Mouse (Mus musculus): Measurements from ENCODE around the gene Tex2.
"Not testable (repeated sequence)": the region's sequence is repeated elsewhere in the genome, so short reads cannot be mapped to it uniquely, and the experiment has no call there.

Gene Tex2

DNA sequence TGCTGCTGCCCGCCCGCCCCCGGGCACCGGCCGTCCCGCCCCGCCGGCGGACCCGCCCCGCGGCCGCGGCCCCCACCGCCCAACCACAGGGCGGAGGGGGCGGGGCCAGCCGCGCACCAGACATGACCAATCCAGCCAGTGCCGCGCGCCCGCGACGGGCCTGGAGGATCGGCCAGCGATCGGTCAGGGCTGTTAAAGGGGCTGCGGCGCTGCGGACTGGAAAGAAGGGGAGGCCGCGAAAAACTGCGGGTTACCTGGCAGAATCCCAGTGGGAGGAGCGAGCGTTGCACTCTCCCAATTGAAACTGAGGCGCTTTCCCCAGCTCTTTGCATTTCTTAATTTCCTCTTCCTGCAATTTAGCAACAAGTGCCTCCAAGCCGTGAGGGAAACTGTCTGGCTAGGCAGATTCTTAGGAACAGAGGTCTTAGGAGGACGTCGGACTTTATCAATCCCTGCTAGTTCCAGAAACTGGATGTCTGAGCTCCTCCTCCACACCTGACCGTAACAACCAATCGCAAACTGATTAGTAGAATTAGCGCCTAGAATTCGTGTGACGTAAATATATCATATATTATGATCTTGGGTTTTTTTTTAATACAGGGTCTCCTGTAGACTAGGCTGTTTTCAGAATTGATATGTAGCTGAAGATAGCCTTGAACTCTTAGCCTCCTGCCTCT is at the start of gene Tex2:
TSS of gene Tex2 (minus strand) at position 463 of the 677 bp plus-strand sequence.
- DNase-seq (ENCODE audit: low read depth, low spot score): peak; percentile 97

DNA sequence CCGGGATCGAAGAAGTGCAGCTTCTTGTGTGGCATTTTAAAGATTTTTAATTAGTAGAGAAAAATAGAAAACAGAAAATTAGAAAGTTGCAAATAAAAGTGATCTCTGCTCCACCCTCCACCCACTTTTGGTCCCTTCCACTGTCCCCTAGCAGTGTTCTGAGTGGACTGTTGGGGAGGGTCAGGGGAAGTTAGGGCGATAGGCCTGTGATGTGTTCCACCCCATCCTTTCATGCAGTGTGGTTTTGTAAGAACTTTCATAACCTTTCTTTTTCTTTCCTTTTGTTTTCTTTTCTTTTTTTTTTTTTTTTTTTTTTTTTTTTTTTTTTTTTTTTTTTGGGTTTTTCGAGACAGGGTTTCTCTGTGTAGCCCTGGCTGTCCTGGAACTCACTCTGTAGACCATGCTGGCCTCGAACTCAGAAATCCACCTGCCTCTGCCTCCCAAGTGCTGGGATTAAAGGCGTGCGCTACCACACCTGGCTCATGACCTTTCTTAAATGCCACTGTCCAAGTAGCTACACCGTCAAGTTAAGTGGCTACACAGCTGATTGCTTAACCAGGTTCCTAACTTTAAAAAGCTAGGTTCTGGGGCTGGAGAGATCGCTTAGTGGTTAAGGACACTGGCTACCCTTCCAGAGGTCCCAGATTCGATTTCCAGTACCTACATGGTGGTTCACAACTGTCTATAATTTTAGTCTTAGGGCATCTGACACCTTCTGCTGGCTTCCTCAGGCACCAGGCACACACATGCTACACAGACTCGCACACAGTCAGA is 49.6 kb upstream of the Tex2 start:
- no peak for DNase-seq (ENCODE audit: low read depth, low spot score)

DNA sequence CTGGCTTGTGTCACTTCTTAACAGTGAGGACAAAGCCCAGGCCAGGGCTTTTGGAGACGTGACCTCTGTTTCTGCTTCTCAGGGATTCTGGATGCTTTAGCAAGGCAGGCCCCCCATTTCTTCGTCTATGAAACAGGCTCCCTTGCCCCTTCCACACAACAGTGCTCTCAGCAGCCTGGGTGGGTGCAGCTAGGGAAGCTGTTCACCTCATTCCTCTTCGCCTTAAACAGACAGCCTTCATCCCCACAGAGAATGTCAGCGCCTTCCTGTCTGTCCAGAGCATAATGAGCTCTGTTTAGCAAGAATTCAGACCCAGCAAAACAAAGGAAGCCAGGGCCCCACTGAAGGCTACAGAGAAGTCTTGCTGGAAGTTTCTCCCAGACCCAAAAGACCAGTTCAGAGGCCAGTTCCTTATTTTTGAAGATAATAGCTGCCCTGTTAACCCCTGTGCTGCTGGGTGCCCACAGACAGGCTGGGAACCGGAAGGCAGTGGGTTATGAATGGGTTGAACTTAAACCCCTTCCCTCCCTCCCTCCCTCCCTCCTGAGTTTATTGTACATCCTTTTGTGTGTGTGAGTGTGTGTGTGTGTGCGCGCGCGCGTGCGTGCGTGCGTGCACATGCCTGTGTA is 47.3 kb upstream of the Tex2 start:
- DNase-seq (ENCODE audit: low read depth, low spot score): peak; percentile 35

DNA sequence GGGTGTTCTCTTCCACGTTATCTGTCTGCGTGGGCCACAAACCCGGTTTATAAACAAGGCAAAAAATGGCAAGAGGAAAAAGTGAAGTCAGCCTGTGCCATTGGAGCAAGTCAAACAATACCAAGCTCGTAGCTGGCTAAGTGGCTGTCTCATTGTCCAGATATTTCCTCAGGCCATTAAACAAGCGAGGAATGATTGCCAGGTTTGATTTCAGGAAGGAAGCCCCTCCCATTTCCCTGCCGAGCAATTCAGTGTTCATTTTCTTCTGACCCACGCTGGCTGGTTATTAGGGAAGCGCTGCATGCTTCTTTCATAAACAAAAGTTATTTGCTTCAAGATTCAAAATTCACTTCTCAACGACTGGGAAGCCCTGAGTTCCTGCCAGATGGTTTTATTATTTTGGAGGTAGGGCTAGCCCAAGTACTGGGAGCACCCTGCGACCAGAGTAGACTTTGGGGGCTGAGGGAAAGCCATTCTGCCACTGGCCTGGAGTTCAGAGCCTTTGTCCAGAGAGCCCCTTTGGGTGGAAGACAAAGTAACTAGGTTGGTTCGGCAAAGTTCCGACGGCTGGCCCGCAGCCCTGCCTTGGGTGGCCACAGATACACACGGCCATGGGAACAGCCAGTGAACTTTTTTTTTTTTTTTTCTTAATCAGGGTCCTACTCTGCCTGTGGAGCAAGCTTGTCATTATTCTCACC is 46.5 kb upstream of the Tex2 start:
- DNase-seq (ENCODE audit: low read depth, low spot score): no peak

DNA sequence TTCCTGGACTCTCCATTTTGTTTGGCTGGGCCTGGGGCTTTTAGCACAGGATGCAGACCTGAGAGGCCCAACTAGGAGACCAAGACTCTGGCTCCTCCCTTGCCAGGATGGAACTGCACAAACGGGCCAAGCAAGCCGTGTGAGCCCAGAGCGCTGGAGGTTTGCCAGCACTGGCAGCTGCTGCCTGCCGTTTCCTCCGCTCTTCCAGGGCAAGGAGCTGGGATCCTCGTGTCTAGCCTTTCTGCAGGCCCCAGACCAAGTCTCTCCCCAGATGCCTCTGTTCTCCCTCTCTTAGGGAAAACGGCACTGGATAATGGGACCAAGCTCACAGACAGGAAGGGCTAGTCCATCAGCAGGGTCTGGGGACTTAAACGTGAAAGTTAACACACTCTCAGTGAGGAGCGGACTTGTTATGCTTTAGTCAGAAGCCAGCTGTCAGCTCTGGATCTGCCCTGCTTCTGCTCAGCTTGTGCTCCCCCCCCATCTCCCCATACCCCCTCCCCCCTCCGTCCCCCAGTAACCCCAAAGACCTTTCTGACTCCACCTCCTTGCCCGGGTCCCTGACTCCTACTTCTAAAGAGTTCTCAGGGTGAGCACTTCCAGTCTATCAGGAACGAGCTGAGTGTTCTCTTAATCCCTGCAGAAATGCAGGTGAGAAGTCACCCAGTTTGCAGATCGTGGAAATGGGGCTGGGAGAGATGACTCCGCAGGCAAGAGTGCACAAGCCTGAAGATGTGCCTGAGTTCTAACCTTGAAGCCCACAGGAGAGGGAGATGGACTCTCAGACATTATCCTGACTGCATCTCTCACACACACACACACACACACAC is 45.0 kb upstream of the Tex2 start:
- no peak for DNase-seq (ENCODE audit: low read depth, low spot score)

DNA sequence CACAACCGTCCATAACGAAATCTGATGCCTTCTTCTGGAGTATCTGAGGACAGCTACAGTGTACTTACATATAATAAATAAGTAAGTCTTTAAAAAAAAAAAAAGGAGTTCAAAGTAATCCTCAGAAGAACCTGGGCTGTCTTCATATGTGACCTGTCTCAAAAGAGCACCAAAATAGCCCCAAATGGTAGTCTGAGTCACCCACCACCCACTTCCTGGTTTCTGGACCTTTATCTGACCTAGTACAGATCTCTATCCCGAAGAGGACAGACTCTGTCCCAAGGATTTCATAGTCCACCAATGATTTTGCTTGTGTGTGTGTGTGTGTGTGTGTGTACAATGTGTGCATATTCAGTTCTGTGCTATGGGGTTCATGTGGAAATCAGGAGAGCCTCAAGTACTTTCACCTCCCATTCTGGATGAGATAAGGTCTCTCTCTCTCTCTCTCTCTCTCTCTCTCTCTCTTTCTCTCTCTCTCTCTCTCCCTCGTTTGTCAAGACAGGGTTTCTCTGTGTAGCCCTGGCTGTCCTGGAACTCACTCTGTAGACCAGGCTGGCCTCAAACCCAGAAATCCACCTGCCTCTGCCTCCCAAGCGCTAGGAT is 43.8 kb upstream of the Tex2 start:
- not testable (repeated sequence) for DNase-seq (ENCODE audit: low read depth, low spot score)

DNA sequence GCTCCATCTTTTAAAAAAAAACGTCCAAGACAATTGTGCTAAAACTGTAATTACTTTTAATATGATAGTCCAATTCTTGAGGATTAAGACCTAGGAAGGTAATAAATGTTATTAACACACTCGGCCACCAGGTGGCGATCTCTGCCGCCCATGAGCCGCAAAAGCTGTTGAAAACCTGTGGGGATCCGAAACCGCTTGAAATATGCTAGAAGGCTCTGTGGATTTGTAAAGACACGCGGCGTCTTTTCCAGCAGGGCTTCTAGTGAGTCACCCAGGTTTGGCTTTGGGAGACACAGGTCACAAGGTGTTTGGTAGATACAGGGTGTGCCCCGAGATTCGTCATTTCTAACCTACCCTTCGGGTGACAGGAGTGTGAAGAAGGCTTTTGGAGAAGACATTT is 35.1 kb upstream of the Tex2 start:
- peak; percentile 79 for DNase-seq (ENCODE audit: low read depth, low spot score)

DNA sequence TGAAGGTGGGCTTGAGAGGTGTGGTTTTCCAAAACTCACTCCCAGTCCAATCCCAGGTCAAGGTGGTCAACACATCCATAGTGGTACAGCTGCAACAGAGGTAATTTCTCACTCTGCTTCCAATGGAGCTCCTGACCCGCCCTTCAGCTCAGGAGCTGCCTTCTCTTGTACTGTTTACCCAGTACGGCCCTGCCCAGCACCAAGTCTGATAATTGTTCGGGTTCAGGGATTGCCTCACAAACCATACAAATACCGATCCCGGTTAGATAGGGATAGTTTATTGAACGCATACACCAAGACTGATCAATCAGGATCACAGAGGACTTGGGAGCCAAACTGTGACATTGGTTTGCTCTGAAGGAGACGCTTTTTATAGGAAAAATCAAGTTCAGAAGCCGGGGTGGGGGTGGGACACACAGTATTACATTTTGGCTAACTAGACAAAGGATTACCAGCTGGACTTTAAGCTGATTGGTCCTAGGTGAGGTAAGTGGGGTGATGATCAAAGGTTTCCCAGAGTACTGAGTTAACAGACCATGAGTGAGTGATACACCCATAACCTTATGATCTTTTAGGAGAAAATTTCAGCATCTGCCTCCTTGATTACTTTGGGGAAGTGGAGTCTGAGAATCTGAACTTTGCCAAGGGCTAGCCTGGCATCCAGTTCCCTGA is 29.9 kb upstream of the Tex2 start:
- DNase-seq (ENCODE audit: low read depth, low spot score): no peak

DNA sequence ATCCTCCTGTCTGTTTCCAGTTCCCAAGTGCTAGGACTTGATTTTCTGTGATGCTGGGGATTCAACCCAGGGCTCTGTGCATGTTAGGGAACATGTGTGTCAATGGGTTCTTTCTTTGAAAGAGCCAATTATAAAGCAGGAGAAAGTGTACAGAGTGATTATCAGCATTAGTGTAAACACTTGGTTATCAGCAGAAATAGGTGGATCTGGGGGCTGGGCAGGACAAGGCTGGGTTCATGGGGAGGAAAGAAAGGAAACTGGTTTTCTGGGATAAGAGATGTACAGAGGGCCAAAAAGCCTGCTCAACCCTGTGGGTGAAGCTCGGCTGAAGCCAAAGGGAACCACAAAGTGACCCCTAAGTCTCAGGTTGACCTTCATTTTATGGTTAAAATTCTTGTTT is 28.4 kb upstream of the Tex2 start:
- no peak for DNase-seq (ENCODE audit: low read depth, low spot score)

DNA sequence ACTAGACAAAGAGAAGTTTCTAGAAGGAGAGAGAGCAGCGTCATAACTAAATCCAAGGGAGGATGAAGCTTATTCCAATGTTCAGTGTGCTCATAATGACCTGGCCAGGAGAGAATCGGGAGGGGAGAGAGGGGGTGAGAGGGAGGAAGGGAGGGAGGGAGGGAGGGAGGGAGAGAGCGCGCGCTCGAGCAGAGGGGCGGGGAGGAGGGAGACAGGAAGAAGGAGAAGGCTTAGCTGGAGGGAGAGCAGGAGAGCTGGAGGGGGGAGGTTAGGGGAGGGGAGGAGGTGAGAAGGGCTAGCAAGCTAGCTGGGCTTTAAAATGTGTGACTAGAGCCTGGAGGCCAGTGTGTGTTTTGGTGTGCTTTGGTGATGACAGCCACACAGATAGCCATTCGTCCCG is 26.8 kb upstream of the Tex2 start:
- no peak for DNase-seq (ENCODE audit: low read depth, low spot score)

DNA sequence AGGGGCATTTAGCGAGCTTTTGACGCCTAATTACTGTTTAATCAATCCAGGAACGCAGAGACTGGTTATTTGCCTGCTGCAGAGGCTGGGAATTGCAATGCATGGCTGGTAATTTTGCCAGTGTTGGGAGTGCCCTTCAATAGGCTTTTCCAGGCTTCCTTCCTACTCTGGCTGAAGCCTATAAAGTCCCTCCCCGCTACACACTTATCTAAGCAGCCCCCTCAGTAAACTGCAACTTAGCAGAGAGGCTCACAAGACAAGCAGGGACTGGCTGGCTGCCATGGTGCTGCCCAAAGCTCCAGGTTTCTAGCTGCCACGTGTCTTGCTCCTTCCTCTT is 26.1 kb upstream of the Tex2 start:
- no peak for DNase-seq (ENCODE audit: low read depth, low spot score)

DNA sequence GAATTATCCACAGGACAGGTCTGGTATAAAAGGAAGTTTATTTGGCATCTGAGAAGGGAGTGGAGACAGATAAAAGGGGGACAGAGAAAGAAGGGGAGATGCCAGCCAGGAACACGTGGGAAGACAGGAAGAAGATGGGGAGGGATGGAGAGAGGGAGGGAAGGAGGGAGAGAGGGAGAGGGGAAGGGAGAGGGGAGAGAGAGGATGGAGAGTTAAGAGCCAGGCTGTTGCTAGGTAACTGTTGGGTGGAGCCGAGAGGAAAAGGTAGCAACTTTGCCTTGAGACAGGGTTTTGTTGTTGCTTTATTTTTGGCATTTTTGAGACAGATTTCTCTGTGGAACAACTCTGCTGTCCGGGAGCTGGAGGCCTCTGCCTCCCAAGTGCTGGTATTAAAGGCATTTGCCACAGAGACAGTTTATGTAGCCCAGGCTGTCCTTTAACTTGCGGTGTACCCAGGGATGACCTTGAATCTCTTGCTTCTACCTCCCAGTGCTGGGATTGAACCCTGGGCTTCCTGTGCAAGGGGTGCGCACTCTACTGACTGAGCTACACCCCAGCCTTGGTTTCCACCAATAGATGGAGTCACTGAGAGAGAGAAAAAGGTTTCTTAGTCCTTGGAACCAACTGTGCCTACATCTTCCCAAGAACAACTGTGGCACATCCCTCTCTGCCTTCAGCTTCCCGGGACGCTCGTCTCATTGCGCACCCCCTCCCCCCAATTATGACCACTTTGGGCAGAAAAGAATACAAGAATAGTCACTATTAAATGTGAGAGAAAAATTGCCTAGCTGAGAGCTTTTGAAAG is 25.5 kb upstream of the Tex2 start:
- DNase-seq (ENCODE audit: low read depth, low spot score): peak; percentile 71

DNA sequence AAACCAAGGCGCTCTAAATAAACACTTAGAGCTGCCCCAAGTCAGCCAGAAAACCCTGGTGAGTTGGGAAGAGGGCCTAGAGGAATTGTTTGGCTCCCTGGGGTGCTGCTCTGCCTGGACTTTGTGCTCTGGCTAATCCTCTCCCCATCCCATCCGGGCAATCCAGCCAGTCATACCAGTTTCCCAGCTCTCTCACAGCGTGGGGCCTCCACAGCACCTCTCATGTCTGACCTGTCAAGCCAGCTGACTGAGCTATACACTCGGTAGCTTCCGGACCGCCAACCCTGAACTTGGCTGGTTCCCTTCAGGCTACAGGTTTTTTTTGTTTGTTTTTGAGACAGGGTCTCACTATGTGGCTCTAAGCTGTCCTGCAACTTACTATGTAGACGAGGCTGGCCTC is 24.5 kb upstream of the Tex2 start:
- peak; percentile 82 for DNase-seq (ENCODE audit: low read depth, low spot score)

DNA sequence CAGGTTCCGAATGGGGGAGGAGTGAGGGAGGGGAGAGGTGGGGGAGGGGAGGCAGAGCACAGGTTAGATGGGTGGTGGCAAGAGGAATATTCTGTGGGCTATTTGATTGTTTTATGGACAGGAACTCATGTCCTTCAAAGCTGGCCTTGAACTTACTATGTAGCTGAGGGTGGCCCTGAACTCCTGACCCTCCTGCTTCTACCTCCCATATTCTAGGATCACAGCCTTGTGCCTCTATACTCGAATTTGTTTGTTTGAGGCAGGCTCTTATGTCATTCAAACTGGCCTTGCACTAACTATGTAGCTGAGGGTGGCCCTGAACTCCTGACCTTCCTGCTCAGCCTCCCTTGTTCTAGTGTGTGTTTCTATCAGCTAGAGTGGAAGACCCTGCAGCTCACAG is 22.7 kb upstream of the Tex2 start:
- peak; percentile 90 for DNase-seq (ENCODE audit: low read depth, low spot score)

DNA sequence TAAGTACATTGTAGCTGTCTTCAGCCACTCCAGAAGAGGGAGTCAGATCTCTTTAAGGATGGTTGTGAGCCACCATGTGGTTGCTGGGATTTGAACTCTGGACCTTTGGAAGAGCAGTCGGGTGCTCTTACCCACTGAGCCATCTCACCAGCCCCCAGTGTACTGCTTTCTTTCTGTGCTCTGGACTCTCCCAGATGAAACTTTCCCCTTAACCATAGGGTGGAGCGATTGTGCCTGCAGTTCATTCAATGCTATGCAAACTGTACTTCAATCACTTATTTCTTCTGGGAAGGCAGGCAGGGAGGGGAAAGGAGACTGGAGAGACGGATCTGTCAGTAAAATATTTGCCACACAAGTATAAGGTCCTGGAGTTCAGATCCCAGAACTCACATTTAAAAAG is 21.0 kb upstream of the Tex2 start:
- DNase-seq (ENCODE audit: low read depth, low spot score): peak; percentile 77

DNA sequence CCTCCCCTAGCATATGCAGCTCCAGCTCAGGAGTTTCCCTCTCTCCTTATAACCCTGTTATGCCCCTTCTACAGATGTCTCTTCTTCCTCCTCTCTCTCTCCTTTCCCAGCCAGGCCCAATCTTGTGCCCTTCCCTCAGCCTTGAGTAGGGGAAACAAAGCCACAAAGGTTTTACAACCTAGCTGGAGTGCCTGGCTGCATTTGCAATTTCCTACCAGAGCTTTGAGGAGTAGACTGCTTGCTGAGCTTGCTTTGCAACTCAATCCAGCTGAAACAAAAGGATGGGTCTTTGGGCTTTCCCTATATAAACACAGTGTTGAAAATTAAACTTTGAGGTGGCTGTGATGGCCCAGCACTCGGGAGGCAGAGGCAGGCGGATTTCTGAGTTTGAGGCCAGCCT is 20.2 kb upstream of the Tex2 start:
- DNase-seq (ENCODE audit: low read depth, low spot score): peak; percentile 97

DNA sequence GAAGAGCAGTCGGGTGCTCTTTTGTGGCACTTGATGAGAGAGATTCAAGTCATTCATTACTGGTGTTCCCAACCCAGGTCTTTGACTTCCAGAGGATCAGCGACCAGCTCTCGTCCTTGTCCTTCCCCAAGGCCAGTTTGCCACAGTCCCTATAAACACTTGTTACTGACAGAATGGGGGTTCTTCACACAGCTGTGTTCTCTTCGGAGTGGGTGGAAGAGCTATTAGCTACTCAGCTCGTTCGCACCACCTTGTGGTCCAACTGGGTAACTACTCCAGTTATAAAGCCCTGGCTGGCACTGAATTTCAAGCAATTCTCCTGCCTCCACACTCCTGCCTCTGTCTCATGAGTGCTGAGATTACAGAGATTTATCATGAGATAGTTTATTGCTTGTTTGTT is 14.5 kb upstream of the Tex2 start:
- peak; percentile 84 for DNase-seq (ENCODE audit: low read depth, low spot score)

DNA sequence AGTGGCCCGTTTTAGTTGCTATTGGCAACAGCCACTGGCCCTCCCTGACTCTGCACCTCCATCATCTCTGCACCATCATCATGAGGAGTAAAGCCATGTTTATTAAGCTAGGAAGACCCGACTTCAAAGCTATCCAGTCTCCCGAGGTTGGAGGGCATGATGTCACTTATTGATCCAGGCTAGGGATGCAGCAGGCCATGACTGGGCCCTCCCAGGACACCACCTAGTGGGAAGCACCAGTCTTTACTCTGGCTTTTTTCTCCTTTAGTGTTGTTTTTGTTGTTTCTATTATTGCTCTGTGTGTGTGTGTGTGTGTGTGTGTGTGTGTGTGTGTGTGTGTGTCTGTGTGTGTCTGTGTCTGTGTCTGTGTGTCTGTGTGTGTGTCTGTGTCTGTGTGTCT is 12.4 kb upstream of the Tex2 start:
- DNase-seq (ENCODE audit: low read depth, low spot score): no peak

DNA sequence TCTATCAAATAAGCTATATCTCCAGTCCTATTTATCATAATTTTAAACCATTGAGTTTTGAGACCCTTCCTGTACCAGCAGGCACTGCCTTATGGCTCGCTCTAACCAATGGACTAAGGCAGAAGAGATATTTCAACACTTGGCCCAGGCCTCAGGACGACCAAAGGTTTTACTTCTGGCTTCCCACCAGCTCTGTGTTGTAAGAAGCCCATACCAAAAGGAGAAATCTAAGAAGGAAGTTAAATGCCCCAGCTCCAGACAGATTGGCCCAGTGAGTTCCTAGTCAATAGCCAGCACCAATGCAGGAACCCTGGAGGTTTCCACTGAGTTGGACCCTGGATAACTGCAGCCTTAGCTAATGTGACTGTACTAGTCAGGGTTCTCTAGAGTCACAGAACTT is 10.4 kb upstream of the Tex2 start:
- DNase-seq (ENCODE audit: low read depth, low spot score): no peak

DNA sequence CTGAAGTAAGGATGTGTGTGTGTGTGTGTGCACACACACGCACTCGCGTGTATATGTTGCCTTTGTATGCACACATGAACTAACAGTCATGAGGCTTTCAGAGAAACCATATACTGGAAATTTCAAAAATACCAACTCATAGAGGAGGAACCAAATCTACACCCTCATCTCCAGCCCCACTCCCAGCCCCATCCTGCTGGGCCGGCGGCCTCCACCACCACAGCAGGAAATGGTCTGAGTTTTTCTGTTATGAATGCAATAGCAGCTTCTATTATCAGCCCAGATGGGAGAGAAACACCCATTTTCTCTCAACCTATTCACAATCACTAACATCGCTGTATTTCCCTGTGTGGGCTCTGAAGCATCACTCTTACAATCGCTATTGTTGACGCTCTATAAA is 8.8 kb upstream of the Tex2 start:
- DNase-seq (ENCODE audit: low read depth, low spot score): no peak

Measured in R1 (cell line).